Mouse (Mus musculus) testis, adult 2 months (tissue): Measurements from ENCODE around the gene Mtnr1b.

ENCODE experiments used
- CTCF ChIP-seq: fragments of 200-500 bp; IDR thresholded peaks from 2 replicates; pipeline ENCODE4 v1.5.1; 2012; ENCODE audit warnings: low read depth, mild to moderate bottlenecking, inconsistent platforms, low read length, moderate library complexity; ENCODE audit not compliant: control insufficient read depth, insufficient read depth, insufficient replicate concordance
- POLR2A ChIP-seq: fragments of 200-500 bp; IDR thresholded peaks from 2 replicates; pipeline ENCODE4 v1.6.1; 2012; ENCODE audit warnings: low read depth, mild to moderate bottlenecking, inconsistent platforms, low read length, moderate library complexity; ENCODE audit not compliant: control insufficient read depth

DNA sequence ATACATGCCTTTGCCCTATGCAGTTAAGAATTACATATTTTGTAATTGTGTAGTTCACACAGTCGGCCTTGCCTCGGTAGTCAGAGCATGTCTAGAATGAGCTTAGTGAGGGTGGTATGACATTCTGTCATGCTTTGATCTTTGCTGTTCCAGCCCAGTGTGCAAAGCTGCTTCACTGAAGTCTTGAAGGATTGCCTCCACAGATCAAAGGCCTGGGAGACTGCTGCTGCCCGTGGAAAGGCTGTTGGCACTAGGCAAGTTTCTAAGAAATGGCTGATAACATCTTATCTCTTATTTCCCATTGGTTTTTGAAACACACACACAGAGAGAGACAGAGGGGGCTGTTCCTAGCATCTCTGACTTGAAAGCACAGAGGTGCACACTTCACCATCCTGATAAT lies 88.2 kb downstream of the Mtnr1b start:
- TF ChIP-seq POLR2A (no peak), CTCF (no peak)
